Mouse (Mus musculus) liver, embryonic 14.5 days (tissue): ENCODE results near the gene Gm26897. TPM values are rescaled to one million over a fixed set of nuclear protein-coding genes. Genes with fewer than 3 reads are reported as not detected.

Experiments used
- ATAC-seq: fragments of 200-750 bp; cut with Nextera tagmentation; 2 replicates; pipeline ENCODE4 v1.8.0; 2017; ENCODE audit warnings: moderate number of reproducible peaks, mild to moderate bottlenecking, moderate library complexity; ENCODE audit not compliant: insufficient read depth
- DNase-seq, 3 experiments: peaks; one replicate each; pipeline ENCODE4 v3.0.0-alpha.2; 2012 to 2013; ENCODE audit warnings: low read depth in 3 of 3, low spot score in 3 of 3
- H3K27ac ChIP-seq: fragments of 300-500 bp; sonication (generic); 2 replicates; pipeline ENCODE4 v1.5.1; 2014; ENCODE audit warnings: moderate library complexity, mild to moderate bottlenecking, control low read depth, inconsistent platforms
- H3K27me3 ChIP-seq: fragments of 300-500 bp; sonication (generic); 2 replicates; pipeline ENCODE4 v1.6.1; 2014; ENCODE audit warnings: mild to moderate bottlenecking, low read length, moderate library complexity; ENCODE audit not compliant: control insufficient read depth, insufficient read depth
- H3K36me3 ChIP-seq: fragments of 300-500 bp; sonication (generic); replicated peaks from 2 replicates; pipeline ENCODE4 v1.6.1; 2014; ENCODE audit warnings: low read depth; ENCODE audit not compliant: control insufficient read depth, insufficient read depth
- H3K4me1 ChIP-seq, 2 experiments: fragments of 200-500 bp in 1 of 2; fragments of 300-500 bp in 1 of 2; sonication (generic) in 1 of 2; replicated peaks; 2 replicates each; pipeline ENCODE4 v1.6.1; 2012 to 2014; ENCODE audit warnings: antibody characterized with exemption in 1 of 2, inconsistent platforms in 1 of 2, low read length in 1 of 2; ENCODE audit not compliant: control insufficient read depth in 2 of 2, insufficient read depth in 2 of 2
- H3K4me2 ChIP-seq: fragments of 300-500 bp; sonication (generic); 2 replicates; pipeline ENCODE4 v1.6.1; 2014; ENCODE audit warnings: low read depth, mild to moderate bottlenecking, control low read depth, moderate library complexity
- H3K4me3 ChIP-seq, 2 experiments: fragments of 200-500 bp in 1 of 2; fragments of 300-500 bp in 1 of 2; sonication (generic) in 1 of 2; 2 replicates each; pipeline ENCODE4 v1.5.1; 2012 to 2014; ENCODE audit warnings: low read depth in 2 of 2, low read length in 2 of 2, mild to moderate bottlenecking in 2 of 2, control low read depth in 1 of 2, inconsistent platforms in 1 of 2, moderate library complexity in 1 of 2; ENCODE audit not compliant: insufficient read depth in 1 of 2
- H3K9ac ChIP-seq: fragments of 300-500 bp; sonication (generic); replicated peaks from 2 replicates; pipeline ENCODE4 v1.6.1; 2014; ENCODE audit warnings: mild to moderate bottlenecking, control low read depth, moderate library complexity
- H3K9me3 ChIP-seq: fragments of 300-500 bp; sonication (generic); 2 replicates; pipeline ENCODE4 v1.6.1; 2016; ENCODE audit warnings: low read length, mixed read lengths; ENCODE audit not compliant: control insufficient read depth
- CTCF ChIP-seq: IDR thresholded peaks from 2 replicates; pipeline ENCODE4 v1.5.1; 2016; ENCODE audit warnings: antibody characterized with exemption, low read depth, control low read depth
- EP300 ChIP-seq: IDR thresholded peaks from 2 replicates; pipeline ENCODE4 v1.6.1; 2016; ENCODE audit warnings: antibody characterized with exemption, low read depth
- WGBS: fragments of 180-500 bp; shearing (Covaris S2); extraction: QIAGEN DNeasy Blood & Tissue Kit; methylation state at CpG from one replicate; pipeline ENCODE4 v1.1.7; 2014; ENCODE audit not compliant: insufficient replicate concordance; 5-methylcytosine and 5-hydroxymethylcytosine counted together
- polyA plus RNA-seq, 2 experiments: library from polyadenylated mRNA; depleted of rRNA in 1 of 2; stranded (reverse) in 1 of 2; unstranded in 1 of 2; fragments of >200 nt; fragmentation: Nextera tagmentation in 1 of 2; extraction: Ambion mirVana in 1 of 2; gene quantifications; 2 replicates each; pipeline versions ENCODE4 v1.2.1 to v1.2.3; 2012 to 2014

The Gm26897 gene
- polyA plus RNA-seq, 2 experiments = not detected

DNA sequence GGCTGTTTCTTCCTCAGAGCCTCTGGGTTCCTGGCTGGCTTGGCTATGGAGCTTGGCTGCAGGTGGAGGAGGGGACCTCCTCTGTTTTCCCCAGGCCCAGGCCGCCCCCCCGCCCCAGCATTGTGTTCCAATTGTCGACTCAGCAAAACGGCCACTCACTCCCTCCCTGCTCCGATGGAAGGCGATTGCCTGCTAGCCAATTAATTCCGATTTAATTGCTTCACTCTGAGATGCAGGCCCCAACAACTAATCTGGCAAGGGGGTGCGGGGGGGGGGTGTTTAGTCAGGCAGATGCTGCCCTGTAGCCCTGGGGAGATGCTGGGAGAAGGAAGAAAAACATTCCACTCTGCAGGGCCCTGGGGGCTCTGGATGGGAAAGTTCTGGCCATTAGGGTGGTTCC, 38.4 kb downstream of the Gm26897 start:
- no peak overlapping the region for H3K9ac ChIP-seq
- DNase-seq (no peak), ATAC-seq (no peak)
- no peaks in the 10 kb centered on the region for H3K36me3 ChIP-seq
- H3K4me2 ChIP-seq = no peak overlapping the region
- H3K4me3 ChIP-seq = no peak overlapping the region
- no peaks in the 10 kb centered on the region for H3K9me3 ChIP-seq
- WGBS = 25% methylated on average over 8 of the region's 8 CpGs
- no peak for TF ChIP-seq CTCF
- TF ChIP-seq EP300 = no peak
- peaks cover 0 to 6% of the 10 kb centered on the region in 2 experiments; a peak in 1 of 4 replicates for H3K4me1 ChIP-seq
- H3K27ac ChIP-seq = no peak overlapping the region
- no peaks in the 10 kb centered on the region; the same call in 1 of the 2 replicates for H3K27me3 ChIP-seq

DNA sequence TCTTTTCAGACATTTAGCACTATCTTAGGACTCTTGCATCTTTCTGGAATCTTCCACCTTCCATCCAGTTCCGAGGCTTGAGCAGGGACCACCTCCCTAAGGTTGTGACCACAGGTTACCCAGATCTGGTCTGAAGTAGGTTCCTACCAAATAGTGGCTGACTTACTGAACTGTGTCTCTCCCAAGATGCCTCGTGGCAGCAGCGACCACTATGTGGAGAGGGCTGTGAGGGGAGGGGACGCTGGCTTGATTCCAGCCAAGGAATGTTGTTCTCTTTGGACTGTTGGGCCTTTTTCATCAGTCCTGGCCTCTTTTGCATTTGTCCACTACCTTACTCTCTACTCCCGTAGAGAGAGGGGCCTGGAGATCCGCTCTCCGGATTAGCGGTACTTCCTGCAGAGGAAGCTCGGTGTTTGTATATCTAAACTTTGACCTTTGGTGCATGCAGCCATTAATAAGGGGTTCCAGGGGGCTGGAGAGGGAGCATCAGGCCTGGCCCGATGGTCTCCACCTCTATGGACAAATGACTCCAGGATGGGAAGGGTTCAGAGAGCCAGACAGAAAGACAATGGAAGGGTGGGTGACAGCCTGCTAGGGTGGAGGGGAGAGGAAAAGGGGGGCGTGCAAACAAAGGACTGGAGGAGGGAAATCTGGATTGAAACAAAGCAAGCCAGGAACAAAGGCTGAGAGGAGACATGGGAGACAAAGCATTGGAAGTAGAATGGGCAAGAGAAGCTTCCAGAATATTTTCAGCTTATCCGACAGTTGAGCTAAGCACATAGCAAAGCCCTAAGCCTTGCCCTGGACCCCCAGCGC, 39.1 kb downstream of the Gm26897 start:
- Histone ChIP-seq H3K27me3 (no peaks in the 10 kb centered on the region; the same call in 1 of the 2 replicates), H3K4me2 (no peak overlapping the region), H3K36me3 (no peaks in the 10 kb centered on the region), H3K4me3 (no peak overlapping the region), H3K4me1 (peaks cover 0 to 6% of the 10 kb centered on the region in 2 experiments; a peak in 1 of 4 replicates), H3K27ac (no peak overlapping the region), H3K9me3 (no peaks in the 10 kb centered on the region), H3K9ac (no peak overlapping the region)
- ATAC-seq (no peak), DNase-seq (no peak)
- TF ChIP-seq CTCF = no peak
- no peak for TF ChIP-seq EP300
- 28% methylated on average over 13 of the region's 13 CpGs for WGBS

DNA sequence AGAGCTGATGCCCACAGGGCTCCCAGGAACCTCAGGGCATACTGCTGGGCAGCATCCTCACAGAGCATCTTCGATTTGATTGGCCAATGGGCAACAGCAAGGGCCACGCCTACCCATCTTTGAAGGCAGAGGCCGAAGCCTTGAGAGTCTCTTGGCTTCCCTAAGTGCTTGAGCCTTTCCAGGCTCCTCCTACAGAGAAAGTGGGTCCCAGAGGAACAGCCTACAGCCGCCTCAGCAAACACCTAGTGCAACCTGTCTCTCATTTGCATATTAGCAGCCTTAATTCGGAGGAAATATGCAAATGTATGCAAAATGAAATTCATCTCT, 39.6 kb downstream of the Gm26897 start:
- Histone ChIP-seq H3K36me3 (no peaks in the 10 kb centered on the region), H3K9ac (no peak overlapping the region), H3K4me3 (no peak overlapping the region), H3K4me2 (no peak overlapping the region), H3K27ac (no peak overlapping the region), H3K4me1 (peaks cover 0 to 6% of the 10 kb centered on the region in 2 experiments; a peak in 1 of 4 replicates), H3K9me3 (no peaks in the 10 kb centered on the region), H3K27me3 (no peaks in the 10 kb centered on the region; the same call in 1 of the 2 replicates)
- ATAC-seq (no peak), DNase-seq (no peak)
- TF ChIP-seq EP300 (no peak), CTCF (no peak)
- WGBS = 36% methylated on average over 5 of the region's 5 CpGs

DNA sequence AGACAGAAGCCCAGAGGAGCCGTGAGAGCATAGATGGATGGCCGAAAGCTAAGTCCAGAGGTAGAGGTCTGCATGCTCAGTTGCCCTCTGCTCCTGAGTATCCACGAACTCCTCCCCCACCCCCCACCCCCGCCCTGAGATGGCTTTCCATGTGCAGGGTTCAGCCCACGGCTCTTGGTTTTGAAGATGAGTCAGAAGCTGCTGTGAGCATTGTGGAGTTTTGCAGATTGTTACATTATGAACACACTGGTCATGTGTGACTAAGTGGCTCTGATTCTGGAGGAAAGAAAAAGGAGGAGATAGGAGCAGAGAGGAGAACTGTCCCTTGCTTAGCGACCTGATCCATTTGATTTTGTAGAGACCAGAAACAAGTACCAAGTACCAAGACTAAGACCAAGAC, 42.5 kb downstream of the Gm26897 start:
- no peaks in the 10 kb centered on the region for H3K9me3 ChIP-seq
- H3K4me2 ChIP-seq = no peak overlapping the region
- no peak overlapping the region for H3K27ac ChIP-seq
- no peaks in the 10 kb centered on the region for H3K36me3 ChIP-seq
- DNase-seq (no peak), ATAC-seq (no peak)
- H3K9ac ChIP-seq = no peak overlapping the region
- TF ChIP-seq CTCF (no peak), EP300 (no peak)
- peaks cover 0 to 5% of the 10 kb centered on the region in 2 experiments; a peak in 1 of 4 replicates for H3K4me1 ChIP-seq
- no peak overlapping the region for H3K4me3 ChIP-seq
- 56% methylated on average over 6 of the region's 6 CpGs for WGBS
- no peaks in the 10 kb centered on the region for H3K27me3 ChIP-seq

DNA sequence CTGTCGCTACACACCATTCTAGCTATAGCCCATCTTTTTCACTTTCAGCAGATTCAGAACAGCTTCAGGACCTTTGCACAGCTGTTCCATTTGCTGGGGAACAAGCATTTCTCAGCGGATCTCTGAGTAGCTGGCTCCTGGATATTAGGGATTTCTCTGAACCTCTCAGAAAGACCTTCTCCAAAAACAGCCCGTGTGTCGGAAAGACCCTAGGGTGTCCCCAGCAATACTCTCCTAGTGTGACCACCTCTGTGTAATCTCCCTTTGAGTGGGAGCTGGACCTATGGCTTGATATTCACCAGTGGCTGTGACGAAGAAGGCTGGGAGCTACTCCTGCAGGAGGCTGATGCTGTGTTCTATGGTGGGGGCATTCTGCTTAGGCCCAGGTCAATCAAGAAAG, 44.4 kb downstream of the Gm26897 start:
- no peaks in the 10 kb centered on the region for H3K36me3 ChIP-seq
- no peaks in the 10 kb centered on the region for H3K27me3 ChIP-seq
- H3K9ac ChIP-seq = no peak overlapping the region
- H3K4me1 ChIP-seq = no peaks in the 10 kb centered on the region
- no peak overlapping the region for H3K4me3 ChIP-seq
- DNase-seq (no peak), ATAC-seq (no peak)
- 54% methylated on average over 5 of the region's 5 CpGs for WGBS
- no peak overlapping the region for H3K27ac ChIP-seq
- H3K4me2 ChIP-seq = no peak overlapping the region
- no peak for TF ChIP-seq EP300
- no peak for TF ChIP-seq CTCF
- H3K9me3 ChIP-seq = no peaks in the 10 kb centered on the region
